Mouse (Mus musculus): Measurements from ENCODE around the gene Mbnl3. TPM values are rescaled to one million over a fixed set of nuclear protein-coding genes. Genes with fewer than 3 reads are reported as not detected.

Gene Mbnl3
- polyA plus RNA-seq, 1 experiment from 2014 or later, result 8.0 TPM

- Histone ChIP-seq H3K27me3 (ENCODE audit: poor library complexity, severe bottlenecking) (no peaks in the 10 kb centered on the region; the same call in 1 of the 2 replicates), H3K9me3 (no peaks in the 10 kb centered on the region), H3K4me3 (no peak overlapping the region), H3K4me1 (no peaks in the 10 kb centered on the region), H3K27ac (no peak overlapping the region), H3K36me3 (replicated peaks) (no peaks in the 10 kb centered on the region)
- 72% methylated on average over 3 of the region's 3 CpGs for WGBS
- DNase-seq (ENCODE audit: extremely low spot score, low spot score), result no peak
Measured at GRCm38 (mm10) chrX:51140055-51140454, 66.3 kb downstream of the Mbnl3 start.

- DNase-seq (ENCODE audit: extremely low spot score, low spot score), result no peak
- H3K9me3 ChIP-seq, result no peaks in the 10 kb centered on the region
Measured at GRCm38 (mm10) chrX:51131325-51131724, 75.0 kb downstream of the Mbnl3 start.

DNA sequence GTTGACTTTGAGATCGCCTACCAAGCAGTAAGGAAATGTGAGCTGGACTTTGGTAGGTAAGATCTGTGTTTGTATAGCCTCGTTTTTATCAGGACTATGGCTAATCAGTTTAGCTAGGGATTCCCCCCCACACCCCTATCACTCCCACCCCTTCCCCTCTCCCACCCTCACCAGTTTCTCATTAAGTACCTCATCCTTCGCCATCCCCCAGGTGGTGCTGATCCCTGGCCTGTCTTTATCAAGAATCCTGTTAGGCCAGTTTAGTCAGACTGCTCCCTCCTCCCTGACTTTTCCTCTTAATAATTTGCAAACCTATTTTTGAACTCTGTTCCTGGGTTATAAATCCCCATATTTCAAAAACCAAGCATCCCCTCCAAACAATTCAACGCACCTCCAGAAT lies 103.6 kb downstream of the Mbnl3 start:
- Histone ChIP-seq H3K27me3 (ENCODE audit: poor library complexity, severe bottlenecking) (no peaks in the 10 kb centered on the region), H3K36me3 (replicated peaks) (no peaks in the 10 kb centered on the region), H3K27ac (no peak overlapping the region), H3K9me3 (no peaks in the 10 kb centered on the region), H3K4me3 (no peak overlapping the region), H3K4me1 (no peaks in the 10 kb centered on the region)
- 71% methylated on average over 4 of the region's 4 CpGs for WGBS
- no peak for DNase-seq (ENCODE audit: extremely low spot score, low spot score)

More at GRCm38 (mm10) chrX:51131325-51131724, 75.0 kb downstream of the Mbnl3 start:
- Histone ChIP-seq H3K27me3 (ENCODE audit: poor library complexity, severe bottlenecking) (no peaks in the 10 kb centered on the region), H3K4me3 (no peak overlapping the region), H3K36me3 (replicated peaks) (no peaks in the 10 kb centered on the region), H3K27ac (no peak overlapping the region), H3K4me1 (no peaks in the 10 kb centered on the region)
- 81% methylated on average over 3 of the region's 3 CpGs for WGBS

GRCm38 (mm10) chrX:51084972-51085371 lies 121.4 kb downstream of the Mbnl3 start:
- H3K4me1 ChIP-seq, result no peaks in the 10 kb centered on the region
- H3K27ac ChIP-seq, result no peak overlapping the region
- no peak overlapping the region for H3K4me3 ChIP-seq
- no peaks in the 10 kb centered on the region for H3K36me3 ChIP-seq (replicated peaks)
- no peak for DNase-seq (ENCODE audit: extremely low spot score, low spot score)
- no peaks in the 10 kb centered on the region; the same call in 1 of the 2 replicates for H3K27me3 ChIP-seq (ENCODE audit: poor library complexity, severe bottlenecking)
- WGBS, result 84% methylated on average over 6 of the region's 6 CpGs
- no peaks in the 10 kb centered on the region for H3K9me3 ChIP-seq

GRCm38 (mm10) chrX:51084211-51084610 lies 122.1 kb downstream of the Mbnl3 start:
- no peaks in the 10 kb centered on the region for H3K4me1 ChIP-seq
- H3K36me3 ChIP-seq (replicated peaks), result no peaks in the 10 kb centered on the region
- no peak for DNase-seq (ENCODE audit: extremely low spot score, low spot score)
- H3K27me3 ChIP-seq (ENCODE audit: poor library complexity, severe bottlenecking), result no peaks in the 10 kb centered on the region; the same call in 1 of the 2 replicates
- no peaks in the 10 kb centered on the region for H3K9me3 ChIP-seq
- H3K4me3 ChIP-seq, result no peak overlapping the region
- no peak overlapping the region for H3K27ac ChIP-seq
- 85% methylated on average over 1 of the region's 1 CpGs for WGBS

GRCm38 (mm10) chrX:51076744-51077143 lies 129.6 kb downstream of the Mbnl3 start:
- H3K27ac ChIP-seq, result no peak overlapping the region
- no peaks in the 10 kb centered on the region for H3K36me3 ChIP-seq (replicated peaks)
- no peaks in the 10 kb centered on the region for H3K4me1 ChIP-seq
- no peaks in the 10 kb centered on the region for H3K9me3 ChIP-seq
- H3K27me3 ChIP-seq (ENCODE audit: poor library complexity, severe bottlenecking), result peaks cover 7% of the 10 kb centered on the region; the same call in 1 of the 2 replicates
- 32% methylated on average over 3 of the region's 3 CpGs for WGBS
- DNase-seq (ENCODE audit: extremely low spot score, low spot score), result peak; percentile 17
- H3K4me3 ChIP-seq, result no peak overlapping the region

Small RNA genes lying within 50 kb of the gene (microRNA-seq; reads per million reads assigned to microRNA genes)
- gene Gm23417, result not detected

Other genes starting within 250 kb of the Mbnl3 start
- gene Rap2c, start 188.5 kb downstream of the Mbnl3 start, polyA plus RNA-seq (2016; fragmentation: Nextera tagmentation; extraction: Ambion mirVana), result 21.3 and 21.9 TPM in 2 replicates